Mouse (Mus musculus): ENCODE data around the gene Pitpnm2.

DNA sequence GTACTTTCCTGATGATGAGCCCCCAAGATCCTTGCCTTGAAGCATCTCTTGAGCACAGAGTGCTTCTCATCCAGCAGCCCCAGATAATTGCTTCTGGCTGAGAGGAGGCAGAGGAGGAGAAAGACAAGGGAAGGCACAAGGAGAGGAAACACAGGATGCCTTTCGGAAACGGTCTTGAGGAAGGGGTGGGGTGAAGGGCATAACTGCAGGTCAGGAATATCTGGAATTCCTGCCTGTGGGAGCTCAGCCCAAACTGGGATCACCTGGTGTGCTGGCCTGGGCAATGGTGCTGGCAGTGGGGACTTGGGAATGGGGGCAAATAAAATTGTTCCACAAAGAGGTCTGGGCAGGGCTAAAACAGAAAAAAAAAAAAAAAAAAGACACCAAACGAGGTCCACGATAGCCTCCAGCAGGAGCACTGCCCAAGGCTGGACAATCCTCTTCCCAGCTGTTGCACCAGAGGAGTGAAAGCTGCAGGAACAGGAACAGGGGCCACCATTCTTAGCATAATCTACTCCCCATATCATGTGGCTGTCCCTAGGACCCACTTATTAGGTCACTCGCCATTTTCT, 43.7 kb downstream of the Pitpnm2 start:
- TF ChIP-seq CTCF (IDR thresholded peaks at IDR 0.05; ENCODE audit: control insufficient read depth, insufficient read depth, insufficient read length) (no peak), USF1 (IDR thresholded peaks at IDR 0.05; ENCODE audit: low read depth) (no peak), MAX (IDR thresholded peaks at IDR 0.05) (no peak), CEBPB (IDR thresholded peaks at IDR 0.05; ENCODE audit: low read depth) (no peak), MYOG (IDR thresholded peaks at IDR 0.05; ENCODE audit: control insufficient read depth, extremely low read depth, insufficient read length) (no peak)
